Mouse (Mus musculus) naive thymus-derived CD4-positive, alpha-beta T cell, adult 2 months (primary cell): ENCODE measurements around the gene Gm21310.
"Not testable (repeated sequence)": the region's sequence is repeated elsewhere in the genome, so short reads cannot be mapped to it uniquely, and the experiment has no call there.

Experiments
- DNase-seq: peaks from one replicate; pipeline ENCODE4 v3.0.0-alpha.2; 2011; ENCODE audit warnings: low read depth

Gene Gm21310

DNA sequence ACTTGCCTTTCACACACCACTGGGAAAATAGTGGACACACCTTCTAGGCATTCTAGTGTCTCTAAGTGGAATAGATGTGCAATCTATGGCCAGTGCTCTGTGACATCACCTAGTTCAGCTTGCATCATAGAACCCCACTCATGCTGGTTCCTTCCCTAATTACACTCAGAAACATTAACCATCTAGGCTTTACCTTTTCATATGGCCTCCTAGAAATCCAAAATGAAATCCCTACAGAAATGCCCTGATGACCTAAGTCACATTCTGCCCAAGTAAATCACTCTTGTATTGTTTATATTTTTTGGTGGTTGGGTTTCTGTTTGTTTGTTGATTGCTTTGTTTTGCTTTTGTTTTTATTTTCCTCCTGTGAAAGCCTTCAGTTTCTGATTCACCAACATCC is at the start of gene Gm21310:
TSS of gene Gm21310 (minus strand) at position 101 of the 400 bp plus-strand sequence.
- DNase-seq, result not testable (repeated sequence)
